Mouse (Mus musculus) left cerebral cortex, adult 8-10 months (tissue): Measurements from ENCODE around the gene Trappc10. TPM values are rescaled to one million over a fixed set of nuclear protein-coding genes. Genes with fewer than 3 reads are reported as not detected.

Experiments
- DNase-seq, 2 experiments: peaks; one replicate each; pipeline ENCODE4 v3.0.0; 2022; ENCODE audit warnings: low spot score in 2 of 2
- total RNA-seq, 4 experiments: library from RNA; stranded (reverse); gene quantifications; 2 replicates each; pipeline ENCODE4 v1.2.4; 2022

Gene Trappc10
- 10 to 100 TPM; 84.2 to 91.1 (median 87.7) TPM for total RNA-seq

DNA sequence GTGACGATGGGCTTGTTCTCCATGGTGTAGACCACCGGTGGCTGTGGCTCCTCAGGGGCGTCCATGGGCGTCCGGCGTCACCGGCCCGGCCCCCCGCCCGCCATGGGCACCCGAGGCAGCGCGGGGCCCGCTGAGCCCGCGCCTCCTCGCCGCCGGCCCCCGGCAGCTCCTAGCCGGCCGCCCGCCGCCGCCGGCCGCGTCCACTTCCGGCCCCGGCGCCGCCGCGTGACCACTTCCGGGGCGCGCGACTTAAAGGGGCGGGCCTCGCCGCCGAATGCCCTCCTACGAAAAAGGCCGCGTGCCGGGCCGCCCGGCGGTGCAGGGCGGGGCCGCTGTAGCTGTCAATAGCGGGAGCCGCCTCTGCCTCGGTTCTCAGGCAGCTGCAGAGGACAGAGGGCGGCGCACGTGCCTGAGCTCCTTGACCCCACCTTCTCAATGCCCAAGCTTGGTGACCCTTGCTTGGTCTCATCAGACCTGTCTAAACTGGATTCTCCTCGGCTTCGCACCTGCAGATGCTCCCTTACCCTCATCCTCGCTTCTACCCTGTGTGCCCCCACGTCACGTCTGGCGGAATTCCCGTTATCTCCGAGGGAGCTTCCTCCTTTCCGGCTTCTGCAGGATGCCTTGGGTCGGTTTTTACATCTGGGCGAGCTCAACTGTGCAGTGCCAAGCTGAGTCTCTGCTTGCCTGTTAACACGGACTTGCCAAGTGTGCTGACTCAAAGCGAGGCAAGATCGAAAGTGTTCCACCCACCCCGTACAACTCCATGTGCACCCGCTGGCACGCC lies at the start of gene Trappc10:
Trappc10 (minus strand) TSS at position 204 of the 787 bp plus-strand sequence.
- DNase-seq = peak; percentile 75 to 86

DNA sequence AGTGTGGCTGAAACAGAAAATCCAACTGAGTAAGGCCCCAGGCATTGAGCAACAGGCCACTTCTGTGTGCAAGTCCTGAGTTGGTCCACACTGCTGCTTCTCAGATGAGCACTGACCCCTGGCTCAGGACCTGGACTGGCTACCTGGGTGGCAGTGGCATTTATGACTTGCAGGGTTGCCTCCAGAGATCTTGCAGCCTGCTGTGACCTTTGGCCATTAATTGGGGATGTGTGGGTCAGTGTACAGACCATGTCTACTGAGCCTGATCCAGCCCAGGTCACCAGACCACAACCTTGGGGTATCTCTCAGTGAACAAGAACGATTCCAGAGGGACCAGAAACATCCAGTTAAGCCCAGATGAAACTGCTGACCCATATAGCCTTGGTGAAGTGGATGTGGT lies 49.1 kb upstream of the Trappc10 start:
- DNase-seq = no peak

GRCm38 (mm10) chr10:78292381-78292780 lies 47.9 kb upstream of the Trappc10 start:
- no peak for DNase-seq

GRCm38 (mm10) chr10:78290730-78291535 lies 46.5 kb upstream of the Trappc10 start:
- no peak for DNase-seq

- no peak for DNase-seq
These were observed 44.5 kb upstream of the Trappc10 start for GRCm38 (mm10) chr10:78288896-78289295.

- DNase-seq = no peak
These were observed 43.7 kb upstream of the Trappc10 start for GRCm38 (mm10) chr10:78288135-78288534.

- DNase-seq = no peak
These were observed 43.2 kb upstream of the Trappc10 start for GRCm38 (mm10) chr10:78287465-78288132.

- DNase-seq = no peak
These were observed 41.5 kb upstream of the Trappc10 start for GRCm38 (mm10) chr10:78285959-78286358.

DNA sequence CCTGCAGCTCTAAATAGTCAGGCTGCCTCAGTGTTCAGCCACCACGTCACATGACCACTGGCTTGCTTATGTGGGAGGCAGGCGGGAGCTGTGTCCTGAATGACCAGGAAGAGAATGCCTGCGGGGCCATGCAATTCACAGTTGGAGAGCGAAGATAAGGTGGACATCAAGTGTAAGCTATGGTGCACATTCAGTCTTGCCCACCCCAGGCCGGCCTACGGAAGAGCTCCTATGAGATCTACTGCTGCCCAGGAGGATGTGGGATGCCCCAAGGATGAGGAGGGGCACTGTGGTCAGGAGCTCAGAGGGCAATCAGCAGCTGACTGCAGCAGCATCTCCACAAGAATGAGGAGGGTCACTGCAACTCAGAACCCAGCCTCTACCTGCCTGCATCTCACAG lies 41.0 kb upstream of the Trappc10 start:
- no peak for DNase-seq

DNA sequence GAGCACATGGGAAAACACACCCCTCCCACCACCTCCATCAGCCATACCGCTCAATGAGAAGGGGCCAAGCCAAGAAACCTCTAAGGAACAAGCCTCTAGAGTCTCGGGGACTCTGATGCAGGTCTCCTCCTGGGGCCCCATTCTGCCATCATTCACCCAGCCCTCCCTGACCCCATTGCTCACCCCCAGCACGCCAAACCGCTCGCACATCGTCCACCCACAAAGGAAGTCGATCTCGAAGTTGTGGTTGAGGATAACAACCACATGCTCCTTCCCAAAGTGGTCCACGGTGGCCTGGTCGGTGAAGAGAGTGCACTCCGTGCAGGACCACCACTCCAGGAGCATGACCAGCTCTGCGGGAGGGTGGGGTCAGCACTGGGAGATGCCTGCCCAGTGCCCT lies 40.4 kb upstream of the Trappc10 start:
- no peak for DNase-seq

DNA sequence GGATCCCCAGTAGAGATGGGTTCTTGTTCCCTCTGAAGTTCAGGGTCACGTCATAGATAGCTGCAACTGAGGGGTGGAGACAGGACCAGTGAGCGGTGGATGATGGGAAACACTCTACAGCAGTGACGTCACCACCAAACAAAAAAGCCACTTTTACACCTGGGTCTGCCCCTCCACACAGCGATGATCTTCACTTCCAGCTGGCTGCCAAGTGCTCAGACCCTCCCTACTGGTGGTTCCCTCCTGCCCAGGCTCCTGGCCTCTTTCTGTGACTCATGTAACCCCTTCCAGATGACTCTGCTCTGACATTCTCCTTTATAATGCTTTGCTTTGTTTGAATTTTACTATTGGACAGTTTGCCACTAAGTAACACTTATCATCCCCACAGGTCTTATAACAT lies 38.0 kb upstream of the Trappc10 start:
- no peak for DNase-seq

GRCm38 (mm10) chr10:78280486-78280885 lies 36.0 kb upstream of the Trappc10 start:
- no peak for DNase-seq

DNA sequence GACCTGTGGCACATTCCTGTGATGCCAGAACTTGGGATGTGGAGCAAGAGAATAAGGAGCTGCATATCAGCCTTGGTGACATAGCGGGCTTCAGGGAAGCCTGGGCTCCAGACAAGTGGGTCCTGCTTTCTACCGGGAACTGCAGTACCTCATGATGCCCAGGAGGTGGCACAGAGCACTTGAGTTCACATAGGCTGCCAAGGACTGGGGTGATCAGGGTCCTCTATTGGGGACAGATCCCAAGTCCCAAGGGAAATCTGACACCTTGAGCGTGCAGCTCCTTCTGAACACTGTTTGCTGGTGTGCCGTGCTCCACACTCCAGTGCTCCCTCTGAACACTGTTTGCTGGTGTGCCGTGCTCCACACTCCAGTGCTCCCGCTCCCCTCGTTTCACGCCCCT lies 34.8 kb upstream of the Trappc10 start:
- peak in 1 of 2 experiments; percentile 28 for DNase-seq

DNA sequence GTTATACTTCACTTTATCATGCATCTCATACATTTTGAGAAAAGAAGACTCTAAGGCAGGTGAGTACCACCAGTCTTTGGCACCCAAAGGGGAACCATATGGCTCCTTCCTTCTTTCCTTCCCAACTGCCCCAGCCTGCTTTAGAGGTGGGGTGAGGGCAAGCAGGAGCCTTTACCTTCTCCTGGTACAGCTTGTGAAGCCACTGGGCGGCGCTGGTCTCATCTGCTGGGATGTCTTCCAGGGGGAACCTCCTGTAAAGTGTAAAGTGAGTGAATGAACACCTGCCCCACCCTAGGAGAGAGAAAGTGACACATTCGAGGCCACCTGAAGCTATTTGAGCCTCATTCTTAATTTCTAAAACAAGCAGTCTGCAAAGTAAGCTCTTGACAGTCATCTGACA lies 33.4 kb upstream of the Trappc10 start:
- no peak for DNase-seq

- DNase-seq = no peak
These were observed 31.8 kb upstream of the Trappc10 start for GRCm38 (mm10) chr10:78276242-78276641.

DNA sequence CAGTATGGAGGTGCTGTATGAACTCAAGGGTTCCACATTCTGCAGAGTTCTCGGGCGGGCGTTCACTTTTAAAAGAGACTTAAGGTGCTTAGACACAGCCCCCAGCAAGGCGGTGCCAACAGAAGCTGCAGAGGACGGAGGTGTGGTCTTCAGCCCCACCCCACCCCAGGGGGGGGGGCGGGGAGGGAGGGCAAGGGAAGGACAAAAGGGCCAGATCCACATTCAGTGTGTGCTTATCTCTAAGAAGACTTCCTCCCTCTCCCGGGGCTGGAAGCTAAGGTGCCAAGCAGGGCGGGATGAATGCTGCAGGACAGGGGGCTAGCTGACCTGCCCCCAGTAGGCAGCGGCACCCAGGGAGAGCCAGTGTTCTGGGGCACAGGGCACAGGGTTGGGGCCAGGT lies 28.5 kb upstream of the Trappc10 start:
- DNase-seq = no peak

- no peak for DNase-seq
These were observed 21.4 kb upstream of the Trappc10 start for GRCm38 (mm10) chr10:78265881-78266280.

- no peak for DNase-seq
These were observed 20.3 kb upstream of the Trappc10 start for GRCm38 (mm10) chr10:78264735-78265134.

DNA sequence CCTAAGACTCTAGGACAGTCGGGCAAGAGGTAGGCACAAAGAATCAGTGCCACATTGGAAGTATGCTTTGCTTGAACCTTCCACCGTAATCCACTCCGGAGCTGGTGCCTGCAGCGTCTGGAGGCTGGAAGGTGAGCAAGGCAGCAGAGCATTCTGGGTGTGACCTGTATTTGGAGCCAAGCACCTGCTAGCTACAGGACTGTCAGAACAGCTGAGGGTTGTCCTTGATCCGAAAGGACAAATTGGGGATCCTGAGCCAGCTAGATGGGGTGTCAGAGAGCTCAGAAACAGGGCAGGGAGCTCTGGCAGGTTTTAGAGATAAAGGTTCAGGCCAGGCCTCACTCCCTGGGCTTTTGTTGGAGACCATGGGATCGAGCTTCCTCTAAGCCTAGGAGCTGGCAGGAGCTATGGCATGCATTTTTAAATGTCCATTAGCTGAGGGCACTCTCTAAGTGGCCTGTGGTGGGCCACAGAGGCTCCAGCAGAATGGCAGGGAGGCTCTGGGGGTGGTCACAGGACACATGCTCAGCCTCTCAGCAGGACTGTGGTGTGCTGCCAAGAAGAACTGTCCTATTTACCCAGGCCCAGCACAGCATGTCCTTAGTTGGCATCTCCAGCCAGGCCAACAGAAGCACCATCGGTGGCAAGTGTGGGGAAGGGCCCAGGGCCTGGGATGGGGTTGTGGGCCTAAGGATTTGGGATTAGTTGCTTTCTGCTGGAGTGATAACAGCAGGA lies 16.6 kb upstream of the Trappc10 start:
- DNase-seq = no peak

- no peak for DNase-seq
These were observed 15.9 kb upstream of the Trappc10 start for GRCm38 (mm10) chr10:78260322-78260721.

DNA sequence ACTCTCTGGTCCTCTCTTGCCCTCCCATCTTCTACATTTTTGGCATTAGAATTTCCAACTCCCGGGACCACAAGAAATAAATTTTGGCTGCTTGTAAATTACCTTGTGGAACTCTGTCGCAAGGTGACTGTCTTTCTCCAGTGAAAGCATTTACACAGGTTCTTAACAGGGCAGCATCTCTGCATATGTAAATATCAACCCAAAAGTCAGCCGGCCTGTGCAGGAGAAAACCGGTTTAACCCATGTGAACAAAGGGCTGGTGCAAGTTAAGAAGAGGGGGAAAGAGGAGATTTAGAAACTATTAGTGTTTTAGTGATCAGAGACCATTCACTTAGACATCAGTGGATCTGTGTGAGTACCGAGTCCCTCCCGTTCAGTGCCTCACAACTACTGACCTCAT lies 15.3 kb upstream of the Trappc10 start:
- DNase-seq = no peak
